Mouse (Mus musculus) inflammation-experienced regulatory T-cells (primary cell): ENCODE measurements around the gene Gng12. TPM values are rescaled to one million over a fixed set of nuclear protein-coding genes. Genes with fewer than 3 reads are reported as not detected.

Experiments used
- polyA plus RNA-seq, 2 experiments: library from polyadenylated mRNA; unstranded; fragments of 100-300 nt; shearing (Covaris generic); gene quantifications; one replicate each; pipeline ENCODE4 v1.2.1; 2017

Gene Gng12
- 10 to 100 TPM; 17.6 to 18.2 TPM for polyA plus RNA-seq

DNA sequence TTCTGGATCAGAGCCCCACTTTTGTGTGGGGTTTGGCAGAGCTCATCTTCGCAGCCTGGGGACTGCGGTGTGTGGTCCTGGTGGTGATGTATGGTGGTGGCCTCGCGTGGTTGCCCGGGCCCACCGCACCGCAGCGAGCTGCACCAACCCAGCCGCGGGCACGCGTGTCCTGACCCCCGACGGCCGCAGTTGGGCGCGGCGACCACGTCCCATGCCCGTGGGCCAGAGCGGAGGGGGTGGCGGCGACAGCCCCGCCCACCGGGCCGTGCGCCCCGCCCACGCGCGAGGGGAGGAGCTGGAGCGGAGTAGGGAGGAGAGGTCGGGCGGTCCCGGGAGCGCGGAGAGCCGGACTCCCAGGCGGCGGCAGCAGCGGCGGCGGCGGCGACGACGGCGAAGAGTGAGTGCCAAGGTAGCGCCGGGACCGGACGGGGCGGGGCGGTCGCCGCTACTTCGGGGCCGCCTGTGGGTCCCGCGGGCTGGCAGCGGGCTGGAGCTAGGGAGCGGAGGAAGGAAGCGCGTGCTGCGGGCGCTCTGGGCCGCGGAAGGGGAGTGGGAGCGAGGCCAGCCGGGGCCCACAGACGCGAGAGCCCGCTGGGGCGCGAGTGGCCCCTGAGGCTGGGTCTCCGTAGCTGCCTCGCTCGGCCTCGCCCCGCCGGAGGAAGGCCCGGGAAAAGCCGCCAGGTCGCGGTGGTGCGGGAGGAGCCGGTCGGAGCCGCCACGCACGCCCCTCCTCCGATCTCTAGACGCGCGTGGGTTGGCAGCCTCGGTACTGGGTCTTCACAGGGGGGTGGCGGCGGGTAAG, at the start of gene Gng12:
Gene Gng12, plus strand, starts transcription at position 279 of the 802 bp plus-strand sequence.

DNA sequence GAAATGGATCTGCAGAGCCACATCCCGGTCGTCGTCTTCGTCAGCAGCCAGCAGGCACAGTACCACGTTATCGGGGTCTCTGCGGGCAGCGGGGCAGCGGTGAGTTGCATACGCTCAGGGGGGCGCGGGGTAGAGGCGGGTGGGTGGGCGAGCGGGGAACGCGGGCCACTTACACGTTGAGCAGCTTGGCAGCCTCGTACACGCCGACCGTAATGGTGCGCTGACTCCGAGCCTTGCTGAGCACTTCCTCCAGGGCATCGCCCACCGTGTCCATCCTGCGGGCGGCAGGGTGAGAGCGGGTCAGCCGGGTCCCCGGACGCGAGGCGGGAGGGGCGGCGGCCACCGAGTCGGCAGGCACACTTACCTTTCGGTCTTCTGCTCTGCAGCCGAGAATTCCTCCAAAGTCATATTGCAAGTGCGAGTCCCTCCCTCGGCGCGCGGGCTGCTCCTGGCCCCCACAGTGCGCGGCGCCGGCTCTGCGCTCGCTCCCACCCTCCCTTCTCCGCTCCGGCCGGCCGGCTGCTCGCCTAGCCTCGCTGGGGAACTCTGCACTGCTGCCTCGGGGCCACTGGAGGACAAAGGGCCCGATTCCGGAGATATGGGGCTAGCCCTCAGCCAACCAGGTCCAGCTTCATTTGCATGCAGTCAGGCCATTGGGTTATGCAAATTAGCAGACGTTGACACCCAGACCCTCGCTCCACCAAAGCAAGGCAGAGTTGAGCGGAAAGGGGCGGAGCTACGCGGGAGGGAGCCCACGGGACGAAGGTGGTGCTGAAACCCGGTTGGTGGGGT, 140.8 kb downstream of the Gng12 start, which contains the start of gene Gadd45a:
Gene Gadd45a, minus strand, starts transcription at position 621 of the 792 bp plus-strand sequence.

Other genes starting within 250 kb of the Gng12 start
- gene Vmn1r35, start 210.5 kb upstream of the Gng12 start, polyA plus RNA-seq: not detected
- gene Vmn1r36, start 177.2 kb upstream of the Gng12 start, polyA plus RNA-seq: not detected
- 1 to 10 TPM in 1 of 2 experiments, not detected in 1; 1.2 TPM for gene Vmn1r37, start 167.0 kb upstream of the Gng12 start, polyA plus RNA-seq
- gene Vmn1r38, start 113.8 kb upstream of the Gng12 start, polyA plus RNA-seq: under 1 TPM in 1 of 2 experiments, not detected in 1; 0.06 TPM
- not detected for gene Vmn1r39, start 85.8 kb upstream of the Gng12 start, polyA plus RNA-seq
- gene Gadd45a, start 141.1 kb downstream of the Gng12 start, polyA plus RNA-seq: 10 to 100 TPM; 20.4 to 25.3 TPM